Mouse (Mus musculus): Measurements from ENCODE around the gene Zfp871. TPM values are rescaled to one million over a fixed set of nuclear protein-coding genes. Genes with fewer than 3 reads are reported as not detected.

Zfp871 gene
- total RNA-seq (2021): 10 to 100 TPM; 25.0 to 25.9 TPM
- long read RNA-seq, experiment 1, full-length matches to known transcripts: 2 of 4 reads
- long read RNA-seq, experiment 1, partial matches to known transcripts: 0 of 4 reads
- long read RNA-seq, experiment 1, other reads (novel, unspliced or antisense): 2 of 4 reads
- long read RNA-seq, experiment 2, full-length matches to known transcripts: 2 of 4 reads
- long read RNA-seq, experiment 2, partial matches to known transcripts: 0 of 4 reads
- long read RNA-seq, experiment 2, other reads (novel, unspliced or antisense): 2 of 4 reads

- Histone ChIP-seq H3K4me3 (peak within 1 kb of the TSS; percentile 91), H3K27ac (peak within 1 kb of the TSS; percentile 96)
- no peak for TF ChIP-seq CTCF (IDR thresholded peaks at IDR 0.05)
- intact Hi-C loops (cut with DNase I): loop anchor here (5.0 to 10.0 kb wide), 2 partner anchors 39 to 297 kb away; partner anchors contain the start of gene Zfp563
- DNase-seq: peak; percentile 88
These were observed at the start of gene Zfp871 for GRCm38 (mm10) chr17:32788094-32788559. Zfp871 (minus strand) TSS chr17:32788287.

GRCm38 (mm10) chr17:32830418-32830782 is 42.3 kb upstream of the Zfp871 start:
- DNase-seq: no peak
- intact Hi-C loops (cut with DNase I): no loop called here
- peak overlapping the region; percentile 91 for H3K4me3 ChIP-seq

GRCm38 (mm10) chr17:32829540-32830417 is 41.7 kb upstream of the Zfp871 start, which contains the start of gene Zfp799:
Zfp799 (minus strand) TSS chr17:32830261.
- intact Hi-C loops (cut with DNase I): loop anchor here (5.0 kb wide), 1 partner anchor 42 kb away; the partner anchor contains the start of gene Zfp871
- peak within 1 kb of the TSS; percentile 91 for H3K4me3 ChIP-seq
- DNase-seq: peak; percentile 77
- H3K27ac ChIP-seq: peak within 1 kb of the TSS; percentile 87
- TF ChIP-seq CTCF (IDR thresholded peaks at IDR 0.05): no peak

More at GRCm38 (mm10) chr17:32830418-32830782, 42.3 kb upstream of the Zfp871 start:
- no peak for TF ChIP-seq CTCF (IDR thresholded peaks at IDR 0.05)
- peak overlapping the region; percentile 87 for H3K27ac ChIP-seq

GRCm38 (mm10) chr17:32816074-32816784 is 28.1 kb upstream of the Zfp871 start:
- DNase-seq: no peak
- no peak for TF ChIP-seq CTCF (IDR thresholded peaks at IDR 0.05)
- Histone ChIP-seq H3K4me3 (no peak overlapping the region), H3K27ac (no peak overlapping the region)
- intact Hi-C loops (cut with DNase I): no loop called here

GRCm38 (mm10) chr17:32814136-32814535 is 26.0 kb upstream of the Zfp871 start:
- Histone ChIP-seq H3K4me3 (no peak overlapping the region), H3K27ac (no peak overlapping the region)
- DNase-seq: no peak
- no peak for TF ChIP-seq CTCF (IDR thresholded peaks at IDR 0.05)
- intact Hi-C loops (cut with DNase I): no loop called here

- no peak for TF ChIP-seq CTCF (IDR thresholded peaks at IDR 0.05)
- H3K27ac ChIP-seq: no peak overlapping the region
- no peak for DNase-seq
- H3K4me3 ChIP-seq: no peak overlapping the region
- intact Hi-C loops (cut with DNase I): no loop called here
These were observed 22.6 kb upstream of the Zfp871 start for GRCm38 (mm10) chr17:32810648-32811047.

GRCm38 (mm10) chr17:32809544-32810374 is 21.7 kb upstream of the Zfp871 start, which contains the start of gene Zfp811:
Zfp811 (minus strand) TSS chr17:32809931.
- no peak for TF ChIP-seq CTCF (IDR thresholded peaks at IDR 0.05)

GRCm38 (mm10) chr17:32808921-32809320 is 20.8 kb upstream of the Zfp871 start:
- TF ChIP-seq CTCF (IDR thresholded peaks at IDR 0.05): no peak
- intact Hi-C loops (cut with DNase I): no loop called here

More at GRCm38 (mm10) chr17:32809544-32810374, 21.7 kb upstream of the Zfp871 start, which contains the start of gene Zfp811:
- peak within 1 kb of the TSS; percentile 20; the same call in 1 of the 2 replicates for H3K27ac ChIP-seq
- H3K4me3 ChIP-seq: peak within 1 kb of the TSS; percentile 65
- peak; percentile 29 for DNase-seq
- intact Hi-C loops (cut with DNase I): no loop called here

GRCm38 (mm10) chr17:32789244-32789643 is 1.2 kb upstream of the Zfp871 start:
- intact Hi-C loops (cut with DNase I): loop anchor here (5.0 to 10.0 kb wide), 2 partner anchors 38 to 296 kb away; partner anchors contain the start of gene Zfp563
- no peak overlapping the region for H3K27ac ChIP-seq
- no peak for DNase-seq
- TF ChIP-seq CTCF (IDR thresholded peaks at IDR 0.05): no peak
- H3K4me3 ChIP-seq: no peak overlapping the region

More at GRCm38 (mm10) chr17:32808921-32809320, 20.8 kb upstream of the Zfp871 start:
- no peak for DNase-seq
- Histone ChIP-seq H3K27ac (no peak overlapping the region), H3K4me3 (peak overlapping the region; percentile 65)

- peak overlapping the region; percentile 96 for H3K27ac ChIP-seq
- intact Hi-C loops (cut with DNase I): loop anchor here (5.0 to 10.0 kb wide), 2 partner anchors 39 to 296 kb away; partner anchors contain the start of gene Zfp563
- no peak for TF ChIP-seq CTCF (IDR thresholded peaks at IDR 0.05)
- H3K4me3 ChIP-seq: peak overlapping the region; percentile 91
- DNase-seq: no peak
These were observed 489 bp upstream of the Zfp871 start for GRCm38 (mm10) chr17:32788576-32788975.
